Mouse (Mus musculus): Measurements from ENCODE around the gene Atp2b4. TPM values are rescaled to one million over a fixed set of nuclear protein-coding genes. Genes with fewer than 3 reads are reported as not detected.
A peak's percentile ranks its signal among the peaks of the same experiment; 100 is the strongest.
"Not testable (repeated sequence)": the region's sequence is repeated elsewhere in the genome, so short reads cannot be mapped to it uniquely, and the experiment has no call there.

Atp2b4 gene
- polyA plus RNA-seq, 1 experiment from 2014 or later, result 3.5 TPM

- Histone ChIP-seq H3K4me3 (no peak overlapping the region), H3K36me3 (no peaks in the 10 kb centered on the region), H3K27me3 (ENCODE audit: low read depth, poor library complexity, severe bottlenecking) (no peaks in the 10 kb centered on the region), H3K4me1 (no peaks in the 10 kb centered on the region), H3K27ac (no peak overlapping the region), H3K9me3 (replicated peaks) (no peaks in the 10 kb centered on the region)
- no peak for DNase-seq (ENCODE audit: low spot score)
- 89% methylated on average over 3 of the region's 3 CpGs for WGBS
Measured at GRCm38 (mm10) chr1:133668618-133669017, 132.2 kb downstream of the Atp2b4 start.

GRCm38 (mm10) chr1:133667721-133668120, 133.1 kb downstream of the Atp2b4 start:
- DNase-seq (ENCODE audit: low spot score), result no peak
- Histone ChIP-seq H3K9me3 (replicated peaks) (no peaks in the 10 kb centered on the region), H3K27me3 (ENCODE audit: low read depth, poor library complexity, severe bottlenecking) (no peaks in the 10 kb centered on the region), H3K36me3 (no peaks in the 10 kb centered on the region), H3K27ac (no peak overlapping the region), H3K4me3 (no peak overlapping the region), H3K4me1 (no peaks in the 10 kb centered on the region)
- 39% methylated on average over 7 of the region's 7 CpGs for WGBS

GRCm38 (mm10) chr1:133665713-133666112, 135.1 kb downstream of the Atp2b4 start:
- H3K27ac ChIP-seq; DNase-seq (ENCODE audit: low spot score); H3K9me3 ChIP-seq (replicated peaks); H3K4me1 ChIP-seq; H3K36me3 ChIP-seq; H3K27me3 ChIP-seq (ENCODE audit: low read depth, poor library complexity, severe bottlenecking); H3K4me3 ChIP-seq: not testable (repeated sequence)
- 78% methylated on average over 8 of the region's 8 CpGs for WGBS

- peaks cover 3% of the 10 kb centered on the region for H3K36me3 ChIP-seq
- 73% methylated on average over 11 of the region's 11 CpGs for WGBS
- H3K4me1 ChIP-seq, result peaks cover 10% of the 10 kb centered on the region
- no peaks in the 10 kb centered on the region for H3K27me3 ChIP-seq (ENCODE audit: low read depth, poor library complexity, severe bottlenecking)
- no peak overlapping the region for H3K27ac ChIP-seq
- DNase-seq (ENCODE audit: low spot score), result no peak
- no peak overlapping the region for H3K4me3 ChIP-seq
- no peaks in the 10 kb centered on the region for H3K9me3 ChIP-seq (replicated peaks)
Measured at GRCm38 (mm10) chr1:133664203-133664970, 136.5 kb downstream of the Atp2b4 start.

- no peaks in the 10 kb centered on the region for H3K27me3 ChIP-seq (ENCODE audit: low read depth, poor library complexity, severe bottlenecking)
- WGBS, result 83% methylated on average over 4 of the region's 4 CpGs
- no peak for DNase-seq (ENCODE audit: low spot score)
- peaks cover 13% of the 10 kb centered on the region for H3K36me3 ChIP-seq
- peaks cover 13% of the 10 kb centered on the region for H3K4me1 ChIP-seq
- H3K9me3 ChIP-seq (replicated peaks), result no peaks in the 10 kb centered on the region
- no peak overlapping the region for H3K27ac ChIP-seq
- no peak overlapping the region for H3K4me3 ChIP-seq
Measured at GRCm38 (mm10) chr1:133663427-133663826, 137.4 kb downstream of the Atp2b4 start.

- no peaks in the 10 kb centered on the region for H3K9me3 ChIP-seq (replicated peaks)
- 97% methylated on average over 7 of the region's 7 CpGs for WGBS
- no peak for DNase-seq (ENCODE audit: low spot score)
- peaks cover 18% of the 10 kb centered on the region for H3K4me1 ChIP-seq
- no peak overlapping the region for H3K4me3 ChIP-seq
- H3K27me3 ChIP-seq (ENCODE audit: low read depth, poor library complexity, severe bottlenecking), result no peaks in the 10 kb centered on the region
- peaks cover 18% of the 10 kb centered on the region for H3K36me3 ChIP-seq
- H3K27ac ChIP-seq, result no peak overlapping the region
Measured at GRCm38 (mm10) chr1:133662941-133663340, 137.9 kb downstream of the Atp2b4 start.

GRCm38 (mm10) chr1:133661203-133661933, 139.5 kb downstream of the Atp2b4 start, which contains the start of gene Gm38394:
Gene Gm38394, minus strand, starts transcription at chr1:133661318.
- 3% methylated on average over 26 of the region's 26 CpGs for WGBS

GRCm38 (mm10) chr1:133660466-133661202, 140.2 kb downstream of the Atp2b4 start, which contains the start of gene Zbed6:
Gene Zbed6, minus strand, starts transcription at chr1:133660885.
- peak; percentile 86 for DNase-seq (ENCODE audit: low spot score)

More at GRCm38 (mm10) chr1:133661203-133661933, 139.5 kb downstream of the Atp2b4 start, which contains the start of gene Gm38394:
- H3K36me3 ChIP-seq, result peaks cover 34% of the 10 kb centered on the region
- H3K27ac ChIP-seq, result peak within 1 kb of the TSS; percentile 97
- H3K4me3 ChIP-seq, result peak within 1 kb of the TSS; percentile 89
- H3K4me1 ChIP-seq, result peaks cover 32% of the 10 kb centered on the region
- H3K9me3 ChIP-seq (replicated peaks), result no peaks in the 10 kb centered on the region
- H3K27me3 ChIP-seq (ENCODE audit: low read depth, poor library complexity, severe bottlenecking), result no peaks in the 10 kb centered on the region
- DNase-seq (ENCODE audit: low spot score), result peak; percentile 90

GRCm38 (mm10) chr1:133658878-133659277, 142.0 kb downstream of the Atp2b4 start:
- DNase-seq (ENCODE audit: low spot score), result no peak
- Histone ChIP-seq H3K27me3 (ENCODE audit: low read depth, poor library complexity, severe bottlenecking) (no peaks in the 10 kb centered on the region), H3K4me3 (no peak overlapping the region), H3K9me3 (replicated peaks) (no peaks in the 10 kb centered on the region), H3K27ac (no peak overlapping the region), H3K36me3 (peaks cover 49% of the 10 kb centered on the region), H3K4me1 (peaks cover 32% of the 10 kb centered on the region)
- 92% methylated on average over 3 of the region's 3 CpGs for WGBS

More at GRCm38 (mm10) chr1:133660466-133661202, 140.2 kb downstream of the Atp2b4 start, which contains the start of gene Zbed6:
- peaks cover 32% of the 10 kb centered on the region for H3K4me1 ChIP-seq
- 1% methylated on average over 40 of the region's 41 CpGs for WGBS
- peak within 1 kb of the TSS; percentile 97 for H3K27ac ChIP-seq
- peak within 1 kb of the TSS; percentile 89 for H3K4me3 ChIP-seq
- no peaks in the 10 kb centered on the region for H3K27me3 ChIP-seq (ENCODE audit: low read depth, poor library complexity, severe bottlenecking)
- H3K9me3 ChIP-seq (replicated peaks), result no peaks in the 10 kb centered on the region
- H3K36me3 ChIP-seq, result peaks cover 39% of the 10 kb centered on the region

- Histone ChIP-seq H3K36me3 (peaks cover 68% of the 10 kb centered on the region), H3K27ac (no peak overlapping the region)
- 29% methylated on average over 5 of the region's 5 CpGs for WGBS
Measured at GRCm38 (mm10) chr1:133656811-133657210, 144.0 kb downstream of the Atp2b4 start.

GRCm38 (mm10) chr1:133653033-133653432, 147.8 kb downstream of the Atp2b4 start:
- 97% methylated on average over 1 of the region's 1 CpGs for WGBS
- no peak for DNase-seq (ENCODE audit: low spot score)
- peaks cover 82% of the 10 kb centered on the region for H3K36me3 ChIP-seq
- peaks cover 15% of the 10 kb centered on the region for H3K4me1 ChIP-seq
- no peaks in the 10 kb centered on the region for H3K27me3 ChIP-seq (ENCODE audit: low read depth, poor library complexity, severe bottlenecking)
- no peak overlapping the region for H3K27ac ChIP-seq
- H3K9me3 ChIP-seq (replicated peaks), result no peaks in the 10 kb centered on the region
- H3K4me3 ChIP-seq, result no peak overlapping the region

More at GRCm38 (mm10) chr1:133656811-133657210, 144.0 kb downstream of the Atp2b4 start:
- DNase-seq (ENCODE audit: low spot score), result no peak
- H3K4me1 ChIP-seq, result peaks cover 32% of the 10 kb centered on the region
- H3K9me3 ChIP-seq (replicated peaks), result no peaks in the 10 kb centered on the region
- no peaks in the 10 kb centered on the region for H3K27me3 ChIP-seq (ENCODE audit: low read depth, poor library complexity, severe bottlenecking)
- H3K4me3 ChIP-seq, result no peak overlapping the region

GRCm38 (mm10) chr1:133650288-133651055, 150.4 kb downstream of the Atp2b4 start:
- 95% methylated on average over 7 of the region's 7 CpGs for WGBS
- DNase-seq (ENCODE audit: low spot score), result no peak
- H3K36me3 ChIP-seq, result peaks cover 83% of the 10 kb centered on the region

More at GRCm38 (mm10) chr1:133650288-133651055, 150.4 kb downstream of the Atp2b4 start:
- Histone ChIP-seq H3K4me3 (no peak overlapping the region), H3K27me3 (ENCODE audit: low read depth, poor library complexity, severe bottlenecking) (no peaks in the 10 kb centered on the region), H3K9me3 (replicated peaks) (no peaks in the 10 kb centered on the region), H3K27ac (no peak overlapping the region), H3K4me1 (no peaks in the 10 kb centered on the region)
